ENCODE assay signal across 11 mouse cellular contexts in the genomic region with DNA sequence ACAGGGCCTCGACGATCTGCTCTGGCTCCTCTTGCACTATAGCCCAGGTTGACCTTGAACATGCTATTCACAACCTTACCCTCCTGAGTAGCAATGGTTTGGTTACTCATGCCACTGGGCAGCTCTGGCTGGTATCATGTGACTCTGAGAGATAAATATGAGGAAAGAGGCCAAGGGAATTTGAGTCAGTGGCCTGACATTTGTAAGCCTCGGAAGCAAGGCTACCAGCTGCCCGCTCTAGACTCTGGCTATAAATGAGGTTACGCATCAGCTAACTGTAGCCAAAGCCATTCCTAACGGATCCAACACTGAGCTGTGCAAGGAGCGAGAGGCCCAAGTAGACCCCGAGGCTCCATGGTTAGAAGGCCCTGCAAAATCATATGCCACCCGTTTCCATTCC. TPM values are rescaled to one million over a fixed set of nuclear protein-coding genes. Genes with fewer than 3 reads are reported as not detected.
DNase-seq lines count a peak whose midpoint lies in the region; ATAC-seq and TF ChIP-seq lines count a peak whose summit lies in the region.
"Had no signal": no experiment of that assay in that cellular context is flagged by ENCODE, and none has a peak within 500 bp of the region (broad histone marks: within the 10 kb centered on the region; RNA-seq: fewer than 3 reads in every experiment).

No protein-coding gene starts in this region.

- ATAC-seq in kidney, embryonic 16.5 days (ENCODE audit: low FRiP score, low TSS enrichment): 0 out of 2 replicates have a peak, but pooled peaks have one; percentile 10
- no peak for ATAC-seq in hindbrain, postnatal 0 days

- H3K36me3 ChIP-seq in kidney, embryonic 16.5 days (ENCODE audit: insufficient read depth, low read length): no peaks in the 10 kb centered on the region
- H3K36me3 ChIP-seq in hindbrain, postnatal 0 days (ENCODE audit: insufficient read depth, low read length): no peaks in the 10 kb centered on the region

- H3K4me3 ChIP-seq in kidney, embryonic 16.5 days (ENCODE audit: low read length): no peak overlapping the region
- no peak overlapping the region for H3K4me3 ChIP-seq in hindbrain, postnatal 0 days (ENCODE audit: low read length)
- H3K4me3 ChIP-seq: heart, adult 2 months had no signal

- no peak for TF ChIP-seq CTCF in hindbrain, postnatal 0 days (IDR thresholded peaks at IDR 0.05; ENCODE audit: low read depth)

- no peaks in the 10 kb centered on the region for H3K27me3 ChIP-seq in kidney, embryonic 16.5 days (ENCODE audit: insufficient read depth, low read length)
- no peaks in the 10 kb centered on the region for H3K27me3 ChIP-seq in hindbrain, postnatal 0 days (ENCODE audit: insufficient read depth, low read length)

- WGBS in kidney, embryonic 16.5 days: 62% methylated on average over 9 of the region's 9 CpGs
- WGBS in hindbrain, postnatal 0 days: 82% methylated on average over 9 of the region's 9 CpGs

- no peak overlapping the region for H3K9ac ChIP-seq in kidney, embryonic 16.5 days (replicated peaks; ENCODE audit: low read length)
- no peak overlapping the region for H3K9ac ChIP-seq in hindbrain, postnatal 0 days (replicated peaks; ENCODE audit: low read length)

- no peak overlapping the region for H3K4me2 ChIP-seq in kidney, embryonic 16.5 days (replicated peaks; ENCODE audit: low read depth, low read length)
- no peak overlapping the region for H3K4me2 ChIP-seq in hindbrain, postnatal 0 days (ENCODE audit: low read depth, low read length)

- peaks cover 28% of the 10 kb centered on the region for H3K4me1 ChIP-seq in kidney, embryonic 16.5 days (ENCODE audit: insufficient read depth, low read length)
- H3K4me1 ChIP-seq in hindbrain, postnatal 0 days (ENCODE audit: insufficient read depth, low read length): no peaks in the 10 kb centered on the region; the same call in none of the 2 replicates

- H3K9me3 ChIP-seq in kidney, embryonic 16.5 days (ENCODE audit: low read length): no peaks in the 10 kb centered on the region
- no peaks in the 10 kb centered on the region for H3K9me3 ChIP-seq in hindbrain, postnatal 0 days (ENCODE audit: low read length)

- no peak for DNase-seq in kidney, postnatal 4 days
- DNase-seq in 416B (ENCODE audit: low read depth) (peak; percentile 62), NIH3T3 (ENCODE audit: low read depth) (peak; percentile 60)
- no peak for DNase-seq in hindbrain, postnatal 0 days (ENCODE audit: low spot score)
- DNase-seq in layer of hippocampus, adult 9-11 months: no peak
- no peak for DNase-seq in layer of hippocampus, adult 9-10 months (ENCODE audit: low spot score)
- DNase-seq: cerebellum, postnatal 25 days; spleen, adult 18-20 months; thymus, postnatal 25 days had no signal

- H3K27ac ChIP-seq in kidney, embryonic 16.5 days (ENCODE audit: low read length): peak overlapping the region; percentile 64
- peak overlapping the region; percentile 5; the same call in 1 of the 2 replicates for H3K27ac ChIP-seq in hindbrain, postnatal 0 days
- H3K27ac ChIP-seq: heart, adult 2 months had no signal

RNA-seq across cellular contexts. Expression of a gene that starts 49.5 kb away (rescaled TPM):
- 4.0 and 4.3 TPM in 2 replicates for polyA plus RNA-seq in kidney, embryonic 16.5 days (2015; fragmentation: Nextera tagmentation; extraction: Ambion mirVana)
- total RNA-seq in hindbrain, postnatal 0 days (2014; rRNA removed): 75.7 and 75.8 TPM in 2 replicates
- polyA plus RNA-seq in hindbrain, postnatal 0 days (2015; fragmentation: Nextera tagmentation; extraction: Ambion mirVana): 15.3 and 15.8 TPM in 2 replicates

Comparison
In these comparisons a context has a peak if more than half of its experiments do, and no peak if none do; other contexts are left out.
1. DNase-seq: peak in 416B (single experiment) and NIH3T3 (single experiment); none in kidney, postnatal 4 days (0 of 2), hindbrain, postnatal 0 days (single experiment), layer of hippocampus, adult 9-11 months (single experiment) and layer of hippocampus, adult 9-10 months (single experiment).